Mouse (Mus musculus) liver, adult 2 months (tissue): ENCODE data around the gene Ambra1.

Experiments used
- CTCF ChIP-seq: fragments of 200-500 bp; IDR thresholded peaks from 2 replicates; pipeline ENCODE4 v1.5.1; 2011; ENCODE audit warnings: low read depth, low read length, control low read depth
- POLR2A ChIP-seq: fragments of 200-500 bp; IDR thresholded peaks from 2 replicates; pipeline ENCODE4 v1.6.1; 2011; ENCODE audit warnings: low read length, control low read depth; ENCODE audit not compliant: insufficient read depth; ENCODE audit errors: extremely low read depth

GRCm38 (mm10) chr2:91947397-91948150 lies 217.6 kb downstream of the Ambra1 start:
- no peak for TF ChIP-seq CTCF
- no peak for TF ChIP-seq POLR2A
